Mouse (Mus musculus) stomach, postnatal 0 days (tissue): Measurements from ENCODE around the gene Dhx57.
"Not testable (repeated sequence)": the region's sequence is repeated elsewhere in the genome, so short reads cannot be mapped to it uniquely, and the experiment has no call there.

Experiments
- CTCF ChIP-seq: IDR thresholded peaks from 2 replicates; pipeline ENCODE4 v1.5.1; 2016; ENCODE audit warnings: antibody characterized with exemption, low read depth, mild to moderate bottlenecking, moderate library complexity
- EP300 ChIP-seq: optimal IDR thresholded peaks from 2 replicates; pipeline ENCODE3; 2016; ENCODE audit warnings: antibody characterized with exemption

GRCm38 (mm10) chr17:80213998-80214397 is 76.3 kb downstream of the Dhx57 start:
- TF ChIP-seq CTCF, EP300: not testable (repeated sequence)
